Mouse (Mus musculus) CH12.LX (cell line): ENCODE results near the gene Fcrlb. TPM values are rescaled to one million over a fixed set of nuclear protein-coding genes. Genes with fewer than 3 reads are reported as not detected.

ENCODE experiments used
- DNase-seq: peaks from one replicate; pipeline ENCODE4 v3.0.0-alpha.2; 2013; ENCODE audit errors: extremely low read depth
- H3K27ac ChIP-seq: 2 replicates; pipeline ENCODE4 v1.5.1; 2012; ENCODE audit warnings: low read depth, mild to moderate bottlenecking, control low read depth, moderate library complexity; ENCODE audit not compliant: insufficient read depth
- H3K27me3 ChIP-seq: replicated peaks from 2 replicates; pipeline ENCODE3; 2012; ENCODE audit warnings: inconsistent platforms
- H3K36me3 ChIP-seq, 2 experiments: replicated peaks in 1 of 2; 2 replicates each; pipeline versions ENCODE3 to v1.6.1; 2012; ENCODE audit warnings: inconsistent platforms in 1 of 2, low read length in 1 of 2, mild to moderate bottlenecking in 1 of 2, mixed read lengths in 1 of 2, moderate library complexity in 1 of 2; ENCODE audit not compliant: control insufficient read depth in 1 of 2, insufficient read depth in 1 of 2
- H3K4me1 ChIP-seq, 2 experiments: 2 replicates each; pipeline ENCODE4 v1.6.1; 2012; ENCODE audit warnings: inconsistent platforms in 1 of 2, moderate library complexity in 1 of 2; ENCODE audit not compliant: insufficient read depth in 2 of 2, control insufficient read depth in 1 of 2
- H3K4me2 ChIP-seq: 2 replicates; pipeline ENCODE4 v1.6.1; 2012; ENCODE audit warnings: low read depth, mild to moderate bottlenecking, control low read depth; ENCODE audit not compliant: poor library complexity, insufficient read depth, severe bottlenecking
- H3K4me3 ChIP-seq, 3 experiments: fragments of 150-350 bp in 1 of 3; sonication (generic) in 1 of 3; replicated peaks in 1 of 3; 2 replicates each; pipeline versions ENCODE3 to v1.5.1; 2011 to 2012; ENCODE audit warnings: low read depth in 2 of 3, low read length in 2 of 3, mild to moderate bottlenecking in 2 of 3, moderate library complexity in 2 of 3, control low read depth in 1 of 3, improper control_type of control experiment in 1 of 3, inconsistent platforms in 1 of 3, mixed read lengths in 1 of 3; ENCODE audit not compliant: poor library complexity in 1 of 3
- H3K79me2 ChIP-seq: replicated peaks from 2 replicates; pipeline ENCODE4 v1.6.1; 2012; ENCODE audit warnings: mild to moderate bottlenecking, moderate library complexity; ENCODE audit not compliant: control insufficient read depth, poor library complexity, insufficient read depth, severe bottlenecking; ENCODE audit errors: extremely low read depth
- H3K9ac ChIP-seq: 2 replicates; pipeline ENCODE4 v1.6.1; 2012; ENCODE audit warnings: low read depth, mild to moderate bottlenecking, control low read depth, moderate library complexity; ENCODE audit not compliant: insufficient read depth
- H3K9me3 ChIP-seq: replicated peaks from 2 replicates; pipeline ENCODE3; 2012; ENCODE audit warnings: low read length, inconsistent platforms, mixed read lengths
- BHLHE40 ChIP-seq: IDR thresholded peaks from 2 replicates; pipeline ENCODE4 v1.6.1; 2011; ENCODE audit warnings: mild to moderate bottlenecking, low read depth, low read length, improper control_type of control experiment
- CHD2 ChIP-seq: IDR thresholded peaks from 2 replicates; pipeline ENCODE4 v1.6.1; 2011; ENCODE audit warnings: low read length, improper control_type of control experiment
- CTCF ChIP-seq, 2 experiments: IDR thresholded peaks in 1 of 2; conservative IDR thresholded peaks in 1 of 2; 2 replicates each; pipeline ENCODE4 v1.5.1; 2011 to 2012; ENCODE audit warnings: low read depth in 2 of 2, low read length in 2 of 2, improper control_type of control experiment in 1 of 2, inconsistent platforms in 1 of 2, mild to moderate bottlenecking in 1 of 2, moderate library complexity in 1 of 2
- ELF1 ChIP-seq: IDR thresholded peaks from 2 replicates; pipeline ENCODE4 v1.6.1; 2014; ENCODE audit warnings: low read depth, mild to moderate bottlenecking, inconsistent platforms, low read length, improper control_type of control experiment
- EP300 ChIP-seq: IDR thresholded peaks from 2 replicates; pipeline ENCODE4 v1.6.1; 2011; ENCODE audit warnings: low read length, improper control_type of control experiment
- HCFC1 ChIP-seq: IDR thresholded peaks from 2 replicates; pipeline ENCODE4 v1.6.1; 2012; ENCODE audit warnings: low read depth, mild to moderate bottlenecking, inconsistent platforms, low read length, improper control_type of control experiment
- IRF4 ChIP-seq: IDR thresholded peaks from 2 replicates; pipeline ENCODE4 v1.6.1; 2014; ENCODE audit warnings: low read depth, mild to moderate bottlenecking, inconsistent platforms, low read length, improper control_type of control experiment
- KAT2A ChIP-seq: IDR thresholded peaks from 2 replicates; pipeline ENCODE4 v1.6.1; 2012; ENCODE audit warnings: low read length, improper control_type of control experiment, inconsistent platforms; ENCODE audit not compliant: insufficient replicate concordance
- MAFK ChIP-seq: IDR thresholded peaks from 2 replicates; pipeline ENCODE4 v1.6.1; 2011; ENCODE audit warnings: low read length, improper control_type of control experiment; ENCODE audit not compliant: insufficient replicate concordance
- MAX ChIP-seq: IDR thresholded peaks from 2 replicates; pipeline ENCODE4 v1.6.1; 2011; ENCODE audit warnings: low read length, improper control_type of control experiment
- MAZ ChIP-seq: IDR thresholded peaks from 2 replicates; pipeline ENCODE4 v1.6.1; 2012; ENCODE audit warnings: low read depth, mild to moderate bottlenecking, inconsistent platforms, low read length, improper control_type of control experiment, moderate library complexity
- MYC ChIP-seq: IDR thresholded peaks from 2 replicates; pipeline ENCODE4 v1.6.1; 2011; ENCODE audit warnings: low read depth, mild to moderate bottlenecking, improper control_type of control experiment, low read length
- NELFE ChIP-seq: IDR thresholded peaks from 2 replicates; pipeline ENCODE4 v1.6.1; 2011; ENCODE audit warnings: low read depth, low read length, improper control_type of control experiment
- NRF1 ChIP-seq: IDR thresholded peaks from 2 replicates; pipeline ENCODE4 v1.6.1; 2014; ENCODE audit warnings: low read depth, mild to moderate bottlenecking, inconsistent platforms, low read length, improper control_type of control experiment, moderate library complexity
- PAX5 ChIP-seq: IDR thresholded peaks from 2 replicates; pipeline ENCODE4 v1.6.1; 2012; ENCODE audit warnings: low read length, inconsistent platforms, mixed read lengths
- POLR2A ChIP-seq: IDR thresholded peaks from 2 replicates; pipeline ENCODE4 v1.6.1; 2011; ENCODE audit warnings: low read depth, mild to moderate bottlenecking, improper control_type of control experiment, low read length
- SIN3A ChIP-seq: IDR thresholded peaks from 2 replicates; pipeline ENCODE4 v1.6.1; 2012; ENCODE audit warnings: low read length, improper control_type of control experiment, inconsistent platforms
- SMC3 ChIP-seq: IDR thresholded peaks from 2 replicates; pipeline ENCODE4 v1.6.1; 2011; ENCODE audit warnings: low read depth, low read length, improper control_type of control experiment
- TBP ChIP-seq: conservative IDR thresholded peaks from 2 replicates; pipeline ENCODE4 v1.6.1; 2011; ENCODE audit warnings: low read depth, low read length, improper control_type of control experiment
- TCF12 ChIP-seq: IDR thresholded peaks from 2 replicates; pipeline ENCODE4 v1.6.1; 2014; ENCODE audit warnings: low read depth, mild to moderate bottlenecking, inconsistent platforms, low read length, improper control_type of control experiment
- UBTF ChIP-seq: IDR thresholded peaks from 2 replicates; pipeline ENCODE4 v1.6.1; 2012; ENCODE audit warnings: low read depth, mild to moderate bottlenecking, inconsistent platforms, low read length, improper control_type of control experiment, moderate library complexity
- USF1 ChIP-seq: IDR thresholded peaks from 2 replicates; pipeline ENCODE4 v1.6.1; 2014; ENCODE audit warnings: low read depth, mild to moderate bottlenecking, inconsistent platforms, low read length, improper control_type of control experiment
- USF2 ChIP-seq: conservative IDR thresholded peaks from 2 replicates; pipeline ENCODE4 v1.6.1; 2011; ENCODE audit warnings: low read depth, low read length, improper control_type of control experiment
- ZC3H11A ChIP-seq: IDR thresholded peaks from 2 replicates; pipeline ENCODE4 v1.6.1; 2012; ENCODE audit warnings: low read depth, mild to moderate bottlenecking, inconsistent platforms, low read length, improper control_type of control experiment
- ZMIZ1 ChIP-seq: IDR thresholded peaks from 2 replicates; pipeline ENCODE4 v1.6.1; 2012; ENCODE audit warnings: low read depth, mild to moderate bottlenecking, inconsistent platforms, low read length, improper control_type of control experiment
- ZNF384 ChIP-seq: IDR thresholded peaks from 2 replicates; pipeline ENCODE4 v1.6.1; 2012; ENCODE audit warnings: low read depth, low read length, improper control_type of control experiment, inconsistent platforms
- dilution Hi-C: fragments of 300-500 bp; cut with MboI; formaldehyde crosslinking; loops from 2 replicates; pipeline ENCODE4 v1.14.3; 2020; ENCODE audit warnings: low sequenced_read_pairs; ENCODE audit not compliant: extremely low pct_unique_long_range_greater_than_20kb, extremely low pct_ligation_motif_present
- in situ Hi-C: fragments of 300-500 bp; cut with MboI; formaldehyde crosslinking; loops from 3 replicates; pipeline ENCODE4 v1.14.3; 2019; ENCODE audit warnings: low sequenced_read_pairs, low pct_ligation_motif_present, low pct_unique_long_range_greater_than_20kb, mixed read lengths
- polyA plus RNA-seq: library from polyadenylated mRNA; unstranded; fragments of >175 nt; gene quantifications from 2 replicates; pipeline ENCODE4 v1.2.1, GENCODE M21; 2012; ENCODE audit warnings: low read depth; ENCODE audit not compliant: insufficient read length
- total RNA-seq, 2 experiments: library from RNA; depleted of rRNA; stranded (reverse); fragments of 300-350 nt in 1 of 2; fragments of >200 nt in 1 of 2; gene quantifications; 2 replicates each; pipeline ENCODE4 v1.2.3; 2012 to 2014

Gene Fcrlb
- total and polyA plus RNA-seq, 3 experiments: not detected

GRCm38 (mm10) chr1:170932043-170932442, 19.3 kb upstream of the Fcrlb start:
- Histone ChIP-seq H3K9ac (no peak overlapping the region), H3K4me2 (no peak overlapping the region), H3K27ac (no peak overlapping the region), H3K4me3 (no peak overlapping the region), H3K4me1 (peaks cover 14 to 66% of the 10 kb centered on the region in 2 experiments), H3K36me3 (no peaks in the 10 kb centered on the region), H3K27me3 (no peaks in the 10 kb centered on the region), H3K79me2 (no peaks in the 10 kb centered on the region), H3K9me3 (peaks cover 4% of the 10 kb centered on the region)
- TF ChIP-seq IRF4: 0 out of 2 replicates have a peak, but pooled peaks have one; percentile 8
- no peak for TF ChIP-seq MAZ
- dilution Hi-C loops (no loop called here), in situ Hi-C loops (no loop called here)
- no peak for DNase-seq

GRCm38 (mm10) chr1:170929245-170929644, 16.5 kb upstream of the Fcrlb start:
- TF ChIP-seq USF2 (no peak), ZMIZ1 (no peak), MAFK (no peak), ELF1 (no peak), NELFE (no peak), SIN3A (no peak), NRF1 (no peak), CHD2 (no peak)
- dilution Hi-C loops: no loop called here
- Histone ChIP-seq H3K4me3 (no peak overlapping the region), H3K9ac (peak overlapping the region; percentile 4; the same call in 1 of the 2 replicates), H3K79me2 (no peaks in the 10 kb centered on the region; the same call in 1 of the 2 replicates), H3K27me3 (no peaks in the 10 kb centered on the region), H3K36me3 (no peaks in the 10 kb centered on the region), H3K9me3 (no peaks in the 10 kb centered on the region), H3K4me1 (peaks cover 16 to 78% of the 10 kb centered on the region in 2 experiments), H3K27ac (peak overlapping the region; percentile 53; the same call in 1 of the 2 replicates), H3K4me2 (no peak overlapping the region)
- no peak for DNase-seq
- in situ Hi-C loops: no loop called here

- Histone ChIP-seq H3K9ac (peak overlapping the region; percentile 4), H3K27ac (peak overlapping the region; percentile 80), H3K36me3 (no peaks in the 10 kb centered on the region), H3K9me3 (no peaks in the 10 kb centered on the region), H3K4me1 (peaks cover 16 to 79% of the 10 kb centered on the region in 2 experiments), H3K4me3 (no peak overlapping the region), H3K79me2 (no peaks in the 10 kb centered on the region; the same call in 1 of the 2 replicates), H3K4me2 (peak overlapping the region; percentile 83), H3K27me3 (no peaks in the 10 kb centered on the region)
- peak; percentile 75 for DNase-seq
- in situ Hi-C loops (no loop called here), dilution Hi-C loops (no loop called here)
- TF ChIP-seq HCFC1 (no peak), USF1 (no peak), ZNF384 (no peak), TCF12 (peak; percentile 65; the same call in 1 of the 2 replicates), USF2 (no peak), NRF1 (no peak), CHD2 (peak; percentile 25; the same call in 1 of the 2 replicates), NELFE (no peak), BHLHE40 (peak; percentile 39; the same call in 1 of the 2 replicates), TBP (0 out of 2 replicates have a peak, but pooled peaks have one; percentile 51), EP300 (peak; percentile 61), MAX (no peak), MAZ (no peak), IRF4 (peak; percentile 44; the same call in 1 of the 2 replicates), UBTF (no peak), MYC (peak; percentile 61; the same call in 1 of the 2 replicates), KAT2A (no peak), SMC3 (no peak), POLR2A (no peak), PAX5 (no peak), CTCF (conservative IDR thresholded peaks at IDR 0.05 in 1 of 2, IDR thresholded peaks at IDR 0.05 in 1 of 2; ENCODE audit: low read depth in 2 of 2, low read length in 2 of 2) (no peak), ZC3H11A (no peak)
These were observed 15.7 kb upstream of the Fcrlb start for GRCm38 (mm10) chr1:170928467-170928866.
